Mouse (Mus musculus) embryonic facial prominence, embryonic 11.5 days (tissue): ENCODE results near the gene Irf2. TPM values are rescaled to one million over a fixed set of nuclear protein-coding genes. Genes with fewer than 3 reads are reported as not detected.

Experiments used
- ATAC-seq: fragments of 200-750 bp; cut with Nextera tagmentation; replicated peaks from 2 replicates; pipeline ENCODE4 v1.8.0; 2017; ENCODE audit warnings: low read depth; ENCODE audit not compliant: insufficient number of reproducible peaks, low FRiP score, low TSS enrichment
- DNase-seq: peaks from one replicate; pipeline ENCODE4 v3.0.0-alpha.2; 2015; ENCODE audit warnings: low spot score
- H3K27ac ChIP-seq: fragments of 300-500 bp; sonication (generic); replicated peaks from 2 replicates; pipeline ENCODE4 v1.5.1; 2014; ENCODE audit warnings: mild to moderate bottlenecking, low read depth, low read length, control low read depth
- H3K27me3 ChIP-seq: fragments of 300-500 bp; sonication (generic); 2 replicates; pipeline ENCODE4 v1.6.1; 2014; ENCODE audit warnings: mild to moderate bottlenecking, low read length, moderate library complexity, mixed read lengths; ENCODE audit not compliant: control insufficient read depth, insufficient read depth
- H3K36me3 ChIP-seq: fragments of 300-500 bp; sonication (generic); replicated peaks from 2 replicates; pipeline ENCODE4 v1.6.1; 2014; ENCODE audit warnings: low read depth, mild to moderate bottlenecking, low read length, moderate library complexity, mixed read lengths; ENCODE audit not compliant: control insufficient read depth, insufficient read depth
- H3K4me1 ChIP-seq: fragments of 300-500 bp; sonication (generic); 2 replicates; pipeline ENCODE4 v1.6.1; 2014; ENCODE audit warnings: low read length, mixed read lengths; ENCODE audit not compliant: control insufficient read depth, insufficient read depth
- H3K4me2 ChIP-seq: fragments of 300-500 bp; sonication (generic); 2 replicates; pipeline ENCODE4 v1.6.1; 2014; ENCODE audit warnings: low read depth, mild to moderate bottlenecking, control low read depth, low read length, moderate library complexity
- H3K4me3 ChIP-seq: fragments of 300-500 bp; sonication (generic); 2 replicates; pipeline ENCODE4 v1.5.1; 2014; ENCODE audit warnings: low read depth, low read length, control low read depth
- H3K9ac ChIP-seq: fragments of 300-500 bp; sonication (generic); replicated peaks from 2 replicates; pipeline ENCODE4 v1.6.1; 2014; ENCODE audit warnings: mild to moderate bottlenecking, control low read depth, low read length
- H3K9me3 ChIP-seq: fragments of 300-500 bp; sonication (generic); replicated peaks from 2 replicates; pipeline ENCODE4 v1.6.1; 2016; ENCODE audit warnings: mild to moderate bottlenecking, low read length, inconsistent platforms, mixed read lengths; ENCODE audit not compliant: control insufficient read depth
- WGBS: fragments of 180-500 bp; shearing (Covaris S2); extraction: QIAGEN DNeasy Blood & Tissue Kit; methylation state at CpG from one replicate; pipeline ENCODE4 v1.1.7; 2014; 5-methylcytosine and 5-hydroxymethylcytosine counted together
- polyA plus RNA-seq: library from polyadenylated mRNA; unstranded; fragments of >200 nt; fragmentation: Nextera tagmentation; extraction: Ambion mirVana; gene quantifications from 2 replicates; pipeline ENCODE4 v1.2.1, GENCODE M21; 2014

Gene Irf2
- polyA plus RNA-seq, 1 experiment from 2014 or later: 13.7 TPM

DNA sequence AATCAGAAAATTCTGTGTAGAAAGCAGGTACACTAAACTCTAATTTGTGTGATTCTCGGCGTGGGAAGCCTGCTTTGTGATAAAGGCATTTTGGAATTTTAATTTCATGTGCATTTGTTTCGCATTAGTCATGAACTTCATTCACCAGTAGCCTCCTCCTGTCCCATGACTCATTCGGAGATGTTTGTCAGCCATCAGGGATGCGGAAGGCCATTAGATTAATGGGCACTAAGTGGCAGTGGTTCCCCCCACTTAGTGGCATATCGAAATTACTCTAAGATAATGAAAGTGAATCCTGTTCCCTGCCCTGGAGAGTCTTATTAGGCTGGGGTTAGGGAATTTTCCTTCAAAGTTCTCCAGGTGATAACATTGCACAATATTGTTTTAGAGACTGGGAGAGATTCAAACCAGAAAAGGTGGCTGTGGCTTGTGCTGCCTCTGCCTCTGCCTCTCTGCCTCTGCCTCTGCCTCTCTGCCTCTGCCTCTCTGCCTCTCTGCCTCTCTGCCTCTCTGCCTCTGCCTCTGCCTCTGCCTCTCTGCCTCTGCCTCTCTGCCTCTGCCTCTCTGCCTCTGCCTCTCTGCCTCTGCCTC, 41.6 kb downstream of the Irf2 start:
- Histone ChIP-seq H3K27me3 (no peaks in the 10 kb centered on the region), H3K4me2 (no peak overlapping the region), H3K4me1 (no peaks in the 10 kb centered on the region), H3K9me3 (no peaks in the 10 kb centered on the region), H3K4me3 (no peak overlapping the region), H3K36me3 (no peaks in the 10 kb centered on the region), H3K27ac (no peak overlapping the region), H3K9ac (no peak overlapping the region)
- WGBS: 80% methylated on average over 6 of the region's 6 CpGs
- ATAC-seq: no peak
- no peak for DNase-seq

DNA sequence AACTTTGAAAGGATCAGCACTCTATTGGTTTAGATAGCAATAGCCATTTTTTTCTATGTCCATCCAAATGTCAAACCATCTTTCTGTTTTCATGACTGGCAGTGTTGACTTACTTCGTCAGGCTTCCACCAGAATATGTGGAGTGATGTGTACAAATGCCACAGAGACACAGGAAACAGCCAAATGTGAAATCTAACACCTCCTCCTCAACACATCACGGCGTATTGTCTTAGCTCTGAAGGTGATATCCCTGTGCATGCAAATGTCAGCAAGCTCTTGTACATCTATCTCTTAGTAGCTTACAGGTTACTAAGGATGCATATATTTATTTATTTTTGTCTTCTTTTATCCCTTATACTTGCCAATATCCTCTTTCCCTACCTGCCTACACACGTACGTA, 42.7 kb downstream of the Irf2 start:
- ATAC-seq (no peak), DNase-seq (no peak)
- Histone ChIP-seq H3K4me3 (no peak overlapping the region), H3K27me3 (no peaks in the 10 kb centered on the region), H3K4me1 (no peaks in the 10 kb centered on the region), H3K9ac (no peak overlapping the region), H3K4me2 (no peak overlapping the region), H3K9me3 (no peaks in the 10 kb centered on the region), H3K36me3 (no peaks in the 10 kb centered on the region), H3K27ac (no peak overlapping the region)
- WGBS: 92% methylated on average over 5 of the region's 5 CpGs

DNA sequence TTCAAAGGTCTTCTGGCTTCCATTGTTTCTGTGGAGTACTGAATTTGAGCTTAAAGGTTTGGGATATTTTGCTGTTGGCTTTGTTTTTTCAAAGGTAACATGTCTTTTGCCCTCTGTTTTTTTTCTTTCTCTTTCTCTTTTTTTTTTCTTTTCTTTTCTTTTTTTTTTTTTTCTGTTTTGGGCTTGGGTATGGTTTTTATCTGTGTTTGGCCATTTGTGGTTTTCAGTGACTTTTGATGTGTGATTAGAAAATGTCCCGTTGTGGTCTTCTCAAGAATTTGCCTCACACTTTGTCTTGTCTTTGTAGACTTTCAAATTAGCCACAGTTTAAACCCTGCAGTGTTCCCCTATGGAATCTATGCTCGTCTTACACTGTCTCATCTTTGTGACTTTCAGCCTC, 45.5 kb downstream of the Irf2 start:
- H3K36me3 ChIP-seq: no peaks in the 10 kb centered on the region
- no peaks in the 10 kb centered on the region for H3K4me1 ChIP-seq
- H3K9me3 ChIP-seq: no peaks in the 10 kb centered on the region
- ATAC-seq: no peak
- no peak overlapping the region for H3K4me3 ChIP-seq
- no peak overlapping the region for H3K4me2 ChIP-seq
- no peak overlapping the region for H3K9ac ChIP-seq
- 57% methylated on average over 2 of the region's 2 CpGs for WGBS
- DNase-seq: no peak
- H3K27ac ChIP-seq: no peak overlapping the region
- no peaks in the 10 kb centered on the region for H3K27me3 ChIP-seq

DNA sequence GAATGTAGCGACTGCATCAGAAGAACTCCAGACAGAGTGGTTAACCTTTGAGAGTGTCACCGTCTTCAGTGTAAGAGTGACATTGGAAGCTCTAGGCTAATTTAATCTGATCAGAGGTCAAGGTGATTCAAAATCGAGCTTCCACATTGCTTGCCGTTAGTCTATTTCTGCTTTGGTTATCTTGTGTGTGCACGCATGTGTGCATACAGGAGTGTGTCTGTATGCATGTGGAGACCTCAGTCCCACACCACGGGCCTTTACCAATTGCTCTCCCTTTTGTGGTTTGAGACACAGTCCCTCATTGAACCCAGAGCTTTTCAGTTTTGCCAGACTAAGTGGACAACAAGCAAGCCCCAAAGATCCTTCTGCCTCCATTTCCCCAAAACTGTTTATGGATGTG, 46.4 kb downstream of the Irf2 start:
- no peaks in the 10 kb centered on the region for H3K9me3 ChIP-seq
- ATAC-seq (no peak), DNase-seq (no peak)
- H3K4me2 ChIP-seq: no peak overlapping the region
- H3K36me3 ChIP-seq: no peaks in the 10 kb centered on the region
- no peaks in the 10 kb centered on the region for H3K4me1 ChIP-seq
- no peaks in the 10 kb centered on the region for H3K27me3 ChIP-seq
- H3K27ac ChIP-seq: no peak overlapping the region
- no peak overlapping the region for H3K4me3 ChIP-seq
- H3K9ac ChIP-seq: no peak overlapping the region
- WGBS: 87% methylated on average over 6 of the region's 6 CpGs

DNA sequence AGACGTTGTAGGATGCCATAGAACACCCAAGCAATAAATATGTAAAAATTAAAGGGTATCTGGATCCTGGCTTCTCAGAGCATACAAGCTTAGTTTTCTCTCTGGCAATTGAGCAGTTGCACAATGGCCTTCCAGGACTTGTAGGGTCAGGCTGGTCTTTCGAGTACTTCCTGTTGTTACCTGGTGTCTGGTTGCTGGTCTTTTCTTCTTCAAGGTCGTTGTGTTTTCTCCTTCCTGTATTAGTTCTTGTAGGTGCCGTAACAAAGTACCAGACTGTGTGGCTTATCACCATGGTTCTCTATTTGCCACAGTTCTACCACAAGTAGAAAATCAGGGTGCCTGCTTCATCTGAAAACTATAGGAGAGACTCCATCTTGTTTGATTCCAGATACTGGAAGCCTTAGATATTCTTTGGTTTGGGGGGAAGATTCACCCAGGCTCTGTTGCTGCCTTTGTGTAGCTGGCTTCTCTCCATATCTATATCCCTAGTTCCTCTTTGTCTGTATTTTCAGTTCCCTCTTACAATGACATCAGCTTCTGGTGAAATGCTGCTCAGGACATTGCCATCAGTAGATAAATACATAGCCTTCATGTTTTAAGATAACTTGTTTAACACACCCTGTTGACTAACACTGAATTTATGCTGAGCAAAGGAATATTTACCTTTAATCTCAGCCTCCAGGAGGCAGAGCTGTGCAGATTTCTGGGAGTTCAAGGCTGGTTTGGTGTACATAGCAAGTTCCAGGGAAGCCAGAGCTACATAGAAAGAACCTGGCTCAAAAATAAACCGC, 49.8 kb downstream of the Irf2 start:
- Histone ChIP-seq H3K9ac (no peak overlapping the region), H3K4me3 (no peak overlapping the region), H3K4me1 (no peaks in the 10 kb centered on the region), H3K9me3 (no peaks in the 10 kb centered on the region), H3K27ac (no peak overlapping the region), H3K27me3 (no peaks in the 10 kb centered on the region), H3K4me2 (no peak overlapping the region), H3K36me3 (no peaks in the 10 kb centered on the region)
- no peak for DNase-seq
- WGBS: 88% methylated on average over 5 of the region's 5 CpGs
- no peak for ATAC-seq

DNA sequence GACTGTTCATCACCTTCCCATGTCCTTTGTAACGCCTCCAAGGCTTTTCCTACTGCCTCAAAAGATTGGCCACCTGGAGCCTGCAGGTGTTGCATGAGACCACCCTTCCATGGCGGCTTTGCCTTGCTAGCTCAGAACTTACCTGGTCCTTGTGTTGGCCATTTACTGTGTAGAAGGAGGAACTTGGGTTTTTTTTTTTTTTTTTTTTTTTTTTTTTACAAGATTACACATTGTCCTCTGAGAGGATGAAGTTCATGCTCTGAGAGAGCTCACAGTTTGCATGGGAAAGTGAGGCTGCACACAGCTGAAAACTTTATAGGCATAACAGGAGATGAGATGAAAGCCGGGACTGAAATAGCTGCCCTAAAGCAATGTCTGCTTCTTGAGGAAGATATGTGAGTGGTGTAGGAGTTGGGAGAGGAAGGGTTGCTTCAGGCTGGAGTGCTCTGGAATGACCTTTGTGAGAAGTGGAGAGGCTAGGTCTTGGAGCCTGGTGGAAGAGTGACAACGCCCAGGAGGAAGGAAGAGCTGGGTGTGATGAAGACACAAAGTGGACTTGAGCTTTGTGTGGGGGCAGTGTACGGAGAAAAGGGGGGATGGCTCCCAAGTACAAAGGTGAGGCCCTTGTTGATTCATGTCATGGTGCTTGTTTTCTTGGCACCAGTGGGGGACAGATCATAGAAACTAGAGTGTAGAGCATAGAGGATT, 52.3 kb downstream of the Irf2 start:
- ATAC-seq (no peak), DNase-seq (no peak)
- no peaks in the 10 kb centered on the region for H3K27me3 ChIP-seq
- H3K4me2 ChIP-seq: no peak overlapping the region
- no peak overlapping the region for H3K27ac ChIP-seq
- no peaks in the 10 kb centered on the region for H3K4me1 ChIP-seq
- no peak overlapping the region for H3K4me3 ChIP-seq
- WGBS: 73% methylated on average over 5 of the region's 5 CpGs
- no peak overlapping the region for H3K9ac ChIP-seq
- no peaks in the 10 kb centered on the region for H3K9me3 ChIP-seq
- H3K36me3 ChIP-seq: no peaks in the 10 kb centered on the region

DNA sequence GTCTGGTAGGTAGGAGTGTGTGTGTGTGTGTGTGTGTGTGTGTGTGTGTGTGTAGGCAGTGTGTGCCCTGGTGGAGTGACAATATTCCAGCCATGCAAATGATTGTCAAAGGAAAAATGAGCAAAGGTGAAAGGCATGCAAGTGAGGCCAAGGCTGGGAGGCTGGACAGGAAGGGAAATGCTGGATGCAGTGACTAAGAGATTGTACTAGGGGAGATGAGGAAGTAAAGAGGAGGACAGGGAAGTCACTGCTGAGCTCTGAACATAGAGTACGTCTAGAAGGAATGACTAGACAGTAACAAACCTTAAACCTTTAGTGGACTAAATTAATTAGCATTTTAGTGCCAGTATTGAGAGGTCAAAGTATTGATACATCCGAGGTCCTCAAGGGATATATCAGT, 53.1 kb downstream of the Irf2 start:
- Histone ChIP-seq H3K9ac (no peak overlapping the region), H3K4me1 (no peaks in the 10 kb centered on the region), H3K27me3 (no peaks in the 10 kb centered on the region), H3K4me3 (no peak overlapping the region), H3K36me3 (no peaks in the 10 kb centered on the region), H3K9me3 (no peaks in the 10 kb centered on the region), H3K4me2 (no peak overlapping the region), H3K27ac (no peak overlapping the region)
- ATAC-seq (no peak), DNase-seq (no peak)
- 68% methylated on average over 2 of the region's 2 CpGs for whole genome bisulfite sequencing

DNA sequence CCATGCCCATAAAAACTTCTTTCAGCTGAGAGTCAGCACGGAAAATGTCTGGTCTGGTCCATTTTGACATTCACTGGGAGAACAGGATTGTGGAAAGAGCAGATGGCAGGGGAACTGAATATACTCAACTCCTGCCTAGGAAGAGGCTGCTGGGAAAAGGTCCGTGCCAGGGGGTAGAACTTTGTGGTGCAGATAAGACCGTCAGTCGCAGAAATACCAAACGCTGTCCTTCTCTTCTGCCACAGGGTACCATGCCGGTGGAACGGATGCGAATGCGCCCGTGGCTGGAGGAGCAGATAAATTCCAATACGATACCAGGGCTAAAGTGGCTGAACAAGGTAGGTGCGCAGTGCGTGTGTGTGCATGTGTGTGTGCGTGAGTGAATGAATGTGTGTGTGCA, 53.7 kb downstream of the Irf2 start:
- Histone ChIP-seq H3K4me2 (no peak overlapping the region), H3K9me3 (no peaks in the 10 kb centered on the region), H3K36me3 (no peaks in the 10 kb centered on the region), H3K4me3 (no peak overlapping the region), H3K9ac (no peak overlapping the region), H3K4me1 (no peaks in the 10 kb centered on the region), H3K27ac (no peak overlapping the region), H3K27me3 (no peaks in the 10 kb centered on the region)
- WGBS: 93% methylated on average over 14 of the region's 14 CpGs
- no peak for DNase-seq
- no peak for ATAC-seq
